Mouse (Mus musculus) kidney, embryonic 15.5 days (tissue): ENCODE measurements around the gene Trim65. TPM values are rescaled to one million over a fixed set of nuclear protein-coding genes. Genes with fewer than 3 reads are reported as not detected.
A peak's percentile ranks its signal among the peaks of the same experiment; 100 is the strongest.

Experiments used
- ATAC-seq: fragments of 200-750 bp; cut with Nextera tagmentation; replicated peaks from 2 replicates; pipeline ENCODE4 v1.8.0; 2017; ENCODE audit warnings: moderate TSS enrichment; ENCODE audit not compliant: low FRiP score
- H3K27ac ChIP-seq: fragments of 300-500 bp; sonication (generic); 2 replicates; pipeline ENCODE4 v1.5.1; 2015; ENCODE audit warnings: mild to moderate bottlenecking, inconsistent platforms
- H3K27me3 ChIP-seq: fragments of 300-500 bp; sonication (generic); 2 replicates; pipeline ENCODE4 v1.6.1; 2015; ENCODE audit warnings: inconsistent platforms
- H3K36me3 ChIP-seq: fragments of 300-500 bp; sonication (generic); 2 replicates; pipeline ENCODE4 v1.6.1; 2015; ENCODE audit warnings: inconsistent platforms
- H3K4me1 ChIP-seq: fragments of 300-500 bp; sonication (generic); 2 replicates; pipeline ENCODE4 v1.6.1; 2015; ENCODE audit warnings: inconsistent platforms
- H3K4me2 ChIP-seq: fragments of 300-500 bp; sonication (generic); 2 replicates; pipeline ENCODE4 v1.6.1; 2015; ENCODE audit warnings: moderate library complexity, mild to moderate bottlenecking, inconsistent platforms
- H3K4me3 ChIP-seq: fragments of 300-500 bp; sonication (generic); replicated peaks from 2 replicates; pipeline ENCODE4 v1.5.1; 2015; ENCODE audit warnings: mild to moderate bottlenecking, inconsistent platforms
- H3K9ac ChIP-seq: fragments of 300-500 bp; sonication (generic); 2 replicates; pipeline ENCODE4 v1.6.1; 2015; ENCODE audit warnings: mild to moderate bottlenecking, inconsistent platforms
- H3K9me3 ChIP-seq: fragments of 300-500 bp; sonication (generic); replicated peaks from 2 replicates; pipeline ENCODE4 v1.6.1; 2016; ENCODE audit warnings: inconsistent platforms
- WGBS: fragments of 180-500 bp; shearing (Covaris S2); methylation state at CpG from one replicate; pipeline ENCODE4 v1.1.7; 2015; ENCODE audit warnings: mixed read lengths; 5-methylcytosine and 5-hydroxymethylcytosine counted together
- polyA plus RNA-seq: library from polyadenylated mRNA; unstranded; fragments of >200 nt; fragmentation: Nextera tagmentation; extraction: Ambion mirVana; gene quantifications from 2 replicates; pipeline ENCODE4 v1.2.1, GENCODE M21; 2015

Trim65 gene
- polyA plus RNA-seq, 1 experiment from 2014 or later = 5.4 TPM

GRCm38 (mm10) chr11:116161312-116161711 is 30.4 kb upstream of the Trim65 start:
- 75% methylated on average over 12 of the region's 12 CpGs for WGBS
- Histone ChIP-seq H3K4me3 (no peak overlapping the region), H3K27me3 (no peaks in the 10 kb centered on the region), H3K9ac (no peak overlapping the region), H3K36me3 (peaks cover 73% of the 10 kb centered on the region), H3K9me3 (no peaks in the 10 kb centered on the region), H3K4me2 (no peak overlapping the region), H3K27ac (no peak overlapping the region), H3K4me1 (peaks cover 30% of the 10 kb centered on the region)
- no peak for ATAC-seq

DNA sequence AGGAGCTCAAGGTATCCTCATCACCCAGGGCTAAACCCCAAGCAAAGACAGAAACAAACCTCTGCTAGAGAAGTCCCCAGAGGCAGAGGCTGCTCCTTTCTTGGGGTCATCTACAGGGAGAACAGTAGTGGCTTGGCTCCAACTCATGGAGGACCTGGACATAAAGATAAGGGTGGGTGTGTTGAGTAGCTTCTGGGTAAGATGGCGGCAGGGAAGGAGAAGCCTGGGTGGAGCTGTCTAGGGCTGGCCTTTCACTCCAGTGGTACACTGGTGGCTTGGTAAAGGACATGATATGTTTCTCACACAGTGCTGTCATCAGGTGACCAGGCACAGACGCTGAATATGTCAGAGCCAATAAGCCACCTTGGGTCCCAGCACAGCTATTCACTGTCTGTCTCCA is 20.0 kb upstream of the Trim65 start:
- H3K27ac ChIP-seq = no peak overlapping the region
- no peaks in the 10 kb centered on the region for H3K9me3 ChIP-seq
- H3K4me3 ChIP-seq = no peak overlapping the region
- H3K4me1 ChIP-seq = no peaks in the 10 kb centered on the region
- no peak overlapping the region for H3K9ac ChIP-seq
- H3K4me2 ChIP-seq = no peak overlapping the region
- 96% methylated on average over 2 of the region's 2 CpGs for WGBS
- ATAC-seq = no peak
- no peaks in the 10 kb centered on the region for H3K27me3 ChIP-seq
- H3K36me3 ChIP-seq = peaks cover 99% of the 10 kb centered on the region

DNA sequence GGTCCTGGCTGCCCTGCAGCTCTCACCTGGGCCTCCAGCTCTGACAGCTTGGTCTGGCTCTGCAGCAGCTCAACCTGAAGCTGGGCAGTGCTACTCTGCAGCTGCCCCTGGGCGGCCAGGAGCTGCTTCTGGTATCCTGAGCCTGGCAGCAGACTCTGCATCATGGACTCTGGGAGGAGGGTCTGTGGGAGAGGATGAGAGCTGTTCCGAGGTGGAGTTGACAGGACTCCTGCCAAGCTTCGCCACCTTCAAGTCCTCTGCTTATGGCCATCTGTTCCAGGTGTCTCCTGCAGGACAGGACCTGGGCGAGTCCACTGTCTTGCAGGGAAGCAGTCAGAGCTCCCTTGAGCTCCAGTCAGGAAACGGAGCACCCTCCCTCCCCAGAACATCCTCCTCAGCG is 18.4 kb upstream of the Trim65 start:
- Histone ChIP-seq H3K36me3 (peaks cover 99% of the 10 kb centered on the region), H3K9me3 (no peaks in the 10 kb centered on the region), H3K27me3 (no peaks in the 10 kb centered on the region), H3K4me2 (no peak overlapping the region), H3K4me3 (no peak overlapping the region), H3K27ac (no peak overlapping the region), H3K9ac (no peak overlapping the region), H3K4me1 (no peaks in the 10 kb centered on the region)
- no peak for ATAC-seq
- WGBS = 81% methylated on average over 6 of the region's 6 CpGs

DNA sequence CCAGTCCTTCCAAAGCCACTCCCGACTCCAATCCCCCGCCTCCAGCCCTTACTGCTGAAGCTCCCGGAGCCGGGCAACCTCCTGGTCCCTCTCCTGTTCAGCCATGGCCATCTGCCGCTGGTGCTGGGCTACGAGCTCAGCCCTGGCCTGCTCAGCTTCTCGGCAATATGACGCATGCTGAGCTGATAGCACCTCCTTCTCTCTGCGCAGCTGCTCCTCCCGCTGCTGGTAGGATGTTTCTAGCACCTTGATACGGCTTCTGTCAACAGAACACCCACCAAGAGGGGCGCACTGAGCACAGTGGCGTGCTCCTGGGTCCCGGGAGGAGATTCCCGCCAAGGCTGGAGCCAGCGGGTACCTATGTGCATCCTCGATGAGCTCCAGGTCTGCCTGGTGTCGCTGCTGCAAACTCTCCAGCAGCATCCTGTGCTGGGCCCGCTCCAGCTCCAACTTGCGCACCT is 17.9 kb upstream of the Trim65 start:
- Histone ChIP-seq H3K27ac (no peak overlapping the region), H3K9me3 (no peaks in the 10 kb centered on the region), H3K4me3 (no peak overlapping the region), H3K9ac (no peak overlapping the region), H3K4me2 (no peak overlapping the region), H3K4me1 (no peaks in the 10 kb centered on the region), H3K27me3 (no peaks in the 10 kb centered on the region), H3K36me3 (peaks cover 99% of the 10 kb centered on the region)
- ATAC-seq = no peak
- WGBS = 71% methylated on average over 20 of the region's 20 CpGs

DNA sequence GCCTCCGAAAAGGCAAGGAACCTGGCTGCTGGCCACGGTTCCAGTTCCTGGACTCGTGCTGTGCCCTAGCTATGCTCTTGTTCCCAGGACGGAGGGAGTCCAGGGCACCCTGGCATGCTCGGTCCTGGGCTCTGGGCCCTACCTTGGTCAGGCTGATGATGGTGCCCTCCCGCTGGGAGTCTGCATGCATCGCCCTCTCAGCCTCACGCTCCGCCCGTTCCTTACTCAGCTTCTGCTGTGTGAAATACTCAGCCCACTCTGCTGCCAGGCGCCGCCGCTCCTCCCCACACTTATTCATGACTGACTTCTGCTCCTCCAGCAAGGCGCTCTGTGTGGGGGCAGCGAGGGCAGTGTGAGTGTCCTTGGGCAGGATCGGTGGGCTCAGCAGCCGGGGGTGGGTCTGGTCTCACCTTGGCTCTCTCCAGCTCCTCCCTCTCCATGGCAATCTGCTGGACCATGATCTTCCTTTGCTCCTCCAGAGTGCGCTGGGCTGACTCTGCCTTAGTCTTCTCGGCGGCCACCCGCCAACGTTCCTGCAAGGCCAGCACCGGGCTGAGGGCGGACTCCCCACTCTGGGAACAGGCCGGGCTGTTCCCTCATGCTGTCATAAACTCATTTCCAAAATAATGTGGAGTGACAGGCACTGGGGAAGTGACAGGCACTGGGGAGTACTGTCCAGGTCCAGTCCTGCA is 15.5 kb upstream of the Trim65 start:
- Histone ChIP-seq H3K27ac (0 out of 2 replicates have a peak overlapping the region, but pooled peaks have one; percentile 7), H3K27me3 (no peaks in the 10 kb centered on the region), H3K4me1 (no peaks in the 10 kb centered on the region), H3K4me2 (no peak overlapping the region), H3K4me3 (no peak overlapping the region), H3K9me3 (no peaks in the 10 kb centered on the region), H3K36me3 (peaks cover 94% of the 10 kb centered on the region), H3K9ac (no peak overlapping the region)
- 75% methylated on average over 25 of the region's 25 CpGs for WGBS
- peak; percentile 37; the same call in 1 of the 2 replicates for ATAC-seq

- WGBS = 67% methylated on average over 18 of the region's 18 CpGs
- H3K4me2 ChIP-seq = no peak overlapping the region
- no peaks in the 10 kb centered on the region for H3K27me3 ChIP-seq
- 0 out of 2 replicates have a peak overlapping the region, but pooled peaks have one; percentile 7 for H3K27ac ChIP-seq
- ATAC-seq = no peak
- H3K4me3 ChIP-seq = no peak overlapping the region
- H3K9me3 ChIP-seq = no peaks in the 10 kb centered on the region
- H3K9ac ChIP-seq = no peak overlapping the region
- no peaks in the 10 kb centered on the region for H3K4me1 ChIP-seq
- peaks cover 87% of the 10 kb centered on the region for H3K36me3 ChIP-seq
Measured at GRCm38 (mm10) chr11:116145481-116146293, 14.8 kb upstream of the Trim65 start.

GRCm38 (mm10) chr11:116143468-116143867 is 12.5 kb upstream of the Trim65 start:
- Histone ChIP-seq H3K4me1 (peaks cover 6% of the 10 kb centered on the region), H3K9me3 (no peaks in the 10 kb centered on the region), H3K36me3 (peaks cover 65% of the 10 kb centered on the region), H3K27ac (no peak overlapping the region), H3K4me2 (no peak overlapping the region), H3K9ac (no peak overlapping the region), H3K27me3 (no peaks in the 10 kb centered on the region), H3K4me3 (no peak overlapping the region)
- WGBS = 84% methylated on average over 3 of the region's 3 CpGs
- ATAC-seq = no peak

DNA sequence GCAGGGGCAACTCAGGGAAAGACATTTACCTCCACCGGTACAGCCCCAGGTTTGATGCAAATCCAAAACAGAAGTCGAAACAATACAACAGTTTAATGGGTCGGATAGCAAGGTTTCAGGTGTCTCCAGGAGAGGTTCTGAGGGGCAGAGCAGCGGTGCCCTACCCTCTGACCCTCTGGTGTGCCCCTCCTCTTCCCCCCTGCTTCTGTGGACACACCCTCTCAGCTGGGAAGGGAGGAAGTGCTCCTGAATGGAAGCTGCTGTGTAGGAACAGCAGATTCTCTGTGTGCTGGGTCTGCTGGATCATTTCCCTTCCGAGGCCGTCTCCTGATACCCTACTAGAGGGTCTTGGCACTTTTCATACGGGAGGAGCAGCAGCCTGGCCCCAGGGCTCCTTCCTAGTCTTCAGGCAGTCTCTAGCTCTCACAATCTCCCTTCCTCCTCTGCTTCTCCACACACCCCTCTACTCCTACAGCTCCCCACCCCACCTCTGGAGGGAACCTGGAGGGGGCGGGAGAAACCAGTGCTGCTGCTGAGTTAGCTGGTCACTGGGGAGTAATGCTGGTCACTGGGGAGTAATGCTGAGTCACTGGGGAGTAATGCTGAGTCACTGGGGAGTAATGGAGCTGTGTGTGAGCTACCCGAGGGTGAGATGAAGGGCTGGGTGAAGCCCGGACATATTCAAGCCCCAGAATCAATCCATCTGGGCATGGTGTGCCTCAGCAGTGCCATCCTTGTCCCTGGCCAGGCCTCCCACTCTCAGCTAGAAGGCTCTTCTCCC is 11.5 kb upstream of the Trim65 start:
- no peak overlapping the region for H3K4me2 ChIP-seq
- ATAC-seq = no peak
- H3K27ac ChIP-seq = no peak overlapping the region
- WGBS = 67% methylated on average over 10 of the region's 10 CpGs
- H3K9ac ChIP-seq = no peak overlapping the region
- no peak overlapping the region for H3K4me3 ChIP-seq
- H3K9me3 ChIP-seq = no peaks in the 10 kb centered on the region
- no peaks in the 10 kb centered on the region for H3K27me3 ChIP-seq
- H3K36me3 ChIP-seq = peaks cover 55% of the 10 kb centered on the region
- peaks cover 14% of the 10 kb centered on the region for H3K4me1 ChIP-seq

GRCm38 (mm10) chr11:116138468-116139138 is 7.7 kb upstream of the Trim65 start, which contains the start of gene Mrpl38:
Mrpl38 (minus strand) TSS chr11:116138868.
- peak; percentile 96 for ATAC-seq
- Histone ChIP-seq H3K4me3 (peak within 1 kb of the TSS; percentile 98), H3K36me3 (peaks cover 49% of the 10 kb centered on the region), H3K27me3 (no peaks in the 10 kb centered on the region), H3K4me1 (peaks cover 27% of the 10 kb centered on the region), H3K4me2 (peak within 1 kb of the TSS; percentile 68), H3K27ac (peak within 1 kb of the TSS; percentile 82), H3K9ac (peak within 1 kb of the TSS; percentile 88), H3K9me3 (no peaks in the 10 kb centered on the region)
- WGBS = under 1% methylated on average over 60 of the region's 60 CpGs

DNA sequence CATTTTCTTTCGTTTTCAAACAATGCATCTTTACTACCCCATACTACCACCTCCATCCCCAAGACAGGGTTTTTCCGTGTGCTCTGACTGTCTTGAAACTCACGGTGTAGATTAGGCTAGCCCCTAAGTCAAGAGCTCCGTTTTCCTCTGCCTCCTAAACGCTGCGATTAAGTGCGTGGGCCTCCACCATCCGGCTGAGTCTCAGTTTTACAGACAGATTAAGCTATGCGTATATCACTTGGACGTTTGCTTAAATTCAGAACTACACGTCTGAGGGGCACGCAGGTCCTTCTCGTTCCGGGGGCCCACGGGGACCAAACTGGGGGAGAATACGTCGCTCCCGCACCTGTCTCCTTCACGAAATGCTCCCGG is 7.2 kb upstream of the Trim65 start:
- WGBS = under 1% methylated on average over 20 of the region's 20 CpGs
- Histone ChIP-seq H3K27me3 (no peaks in the 10 kb centered on the region), H3K27ac (peak overlapping the region; percentile 82), H3K4me2 (peak overlapping the region; percentile 68), H3K4me3 (peak overlapping the region; percentile 98), H3K9ac (peak overlapping the region; percentile 88), H3K4me1 (peaks cover 27% of the 10 kb centered on the region), H3K9me3 (no peaks in the 10 kb centered on the region), H3K36me3 (peaks cover 49% of the 10 kb centered on the region)
- 0 out of 2 replicates have a peak, but pooled peaks have one; percentile 8 for ATAC-seq

- no peaks in the 10 kb centered on the region for H3K9me3 ChIP-seq
- no peaks in the 10 kb centered on the region for H3K27me3 ChIP-seq
- no peak overlapping the region for H3K27ac ChIP-seq
- H3K4me2 ChIP-seq = no peak overlapping the region
- H3K9ac ChIP-seq = no peak overlapping the region
- H3K4me3 ChIP-seq = no peak overlapping the region
- peaks cover 52% of the 10 kb centered on the region for H3K4me1 ChIP-seq
- WGBS = 81% methylated on average over 10 of the region's 10 CpGs
- H3K36me3 ChIP-seq = peaks cover 55% of the 10 kb centered on the region
- no peak for ATAC-seq
Measured at GRCm38 (mm10) chr11:116134171-116134570, 3.2 kb upstream of the Trim65 start.
